Mouse (Mus musculus) embryonic facial prominence, embryonic 13.5 days (tissue): ENCODE measurements around the gene Krt13. TPM values are rescaled to one million over a fixed set of nuclear protein-coding genes. Genes with fewer than 3 reads are reported as not detected.

ENCODE experiments used
- ATAC-seq: fragments of 200-750 bp; cut with Nextera tagmentation; 2 replicates; pipeline ENCODE4 v1.8.0; 2017; ENCODE audit warnings: low read depth; ENCODE audit not compliant: insufficient number of reproducible peaks, insufficient read depth, low FRiP score, low TSS enrichment
- H3K27ac ChIP-seq: fragments of 300-500 bp; sonication (generic); 2 replicates; pipeline ENCODE4 v1.5.1; 2015; ENCODE audit warnings: moderate library complexity, mild to moderate bottlenecking, inconsistent platforms
- H3K27me3 ChIP-seq: fragments of 300-500 bp; sonication (generic); 2 replicates; pipeline ENCODE4 v1.6.1; 2015; ENCODE audit warnings: mild to moderate bottlenecking, inconsistent platforms
- H3K36me3 ChIP-seq: fragments of 300-500 bp; sonication (generic); 2 replicates; pipeline ENCODE4 v1.6.1; 2015; ENCODE audit warnings: mild to moderate bottlenecking, inconsistent platforms
- H3K4me1 ChIP-seq: fragments of 300-500 bp; sonication (generic); 2 replicates; pipeline ENCODE4 v1.6.1; 2015; ENCODE audit warnings: inconsistent platforms
- H3K4me2 ChIP-seq: fragments of 300-500 bp; sonication (generic); 2 replicates; pipeline ENCODE4 v1.6.1; 2015; ENCODE audit warnings: moderate library complexity, mild to moderate bottlenecking, inconsistent platforms
- H3K4me3 ChIP-seq: fragments of 300-500 bp; sonication (generic); 2 replicates; pipeline ENCODE4 v1.5.1; 2015; ENCODE audit warnings: mild to moderate bottlenecking, inconsistent platforms
- H3K9ac ChIP-seq: fragments of 300-500 bp; sonication (generic); 2 replicates; pipeline ENCODE4 v1.6.1; 2015; ENCODE audit warnings: mild to moderate bottlenecking, inconsistent platforms
- H3K9me3 ChIP-seq: fragments of 300-500 bp; sonication (generic); 2 replicates; pipeline ENCODE4 v1.6.1; 2016; ENCODE audit warnings: inconsistent platforms
- WGBS: fragments of 180-500 bp; shearing (Covaris S2); methylation state at CpG from one replicate; pipeline ENCODE4 v1.1.7; 2015; ENCODE audit warnings: mixed read lengths; 5-methylcytosine and 5-hydroxymethylcytosine counted together
- polyA plus RNA-seq: library from polyadenylated mRNA; unstranded; fragments of >200 nt; fragmentation: Nextera tagmentation; extraction: Ambion mirVana; gene quantifications from 2 replicates; pipeline ENCODE4 v1.2.1, GENCODE M21; 2015

Gene Krt13
- polyA plus RNA-seq, 1 experiment from 2014 or later: 2.2 TPM

GRCm38 (mm10) chr11:100102693-100103429 lies 18.5 kb downstream of the Krt13 start:
- Histone ChIP-seq H3K27ac (no peak overlapping the region), H3K9ac (no peak overlapping the region), H3K4me1 (no peaks in the 10 kb centered on the region), H3K9me3 (no peaks in the 10 kb centered on the region), H3K36me3 (no peaks in the 10 kb centered on the region), H3K4me2 (no peak overlapping the region), H3K4me3 (no peak overlapping the region), H3K27me3 (0 out of 2 replicates have a peak, but pooled peaks cover 3% of the 10 kb centered on the region)
- 68% methylated on average over 15 of the region's 15 CpGs for WGBS
- no peak for ATAC-seq

- Histone ChIP-seq H3K4me1 (no peaks in the 10 kb centered on the region), H3K4me3 (no peak overlapping the region), H3K9ac (no peak overlapping the region), H3K27me3 (0 out of 2 replicates have a peak, but pooled peaks cover 3% of the 10 kb centered on the region), H3K27ac (no peak overlapping the region), H3K36me3 (no peaks in the 10 kb centered on the region), H3K4me2 (no peak overlapping the region), H3K9me3 (no peaks in the 10 kb centered on the region)
- no peak for ATAC-seq
- WGBS: 79% methylated on average over 4 of the region's 4 CpGs
These were observed 21.0 kb downstream of the Krt13 start for GRCm38 (mm10) chr11:100100391-100100790.

GRCm38 (mm10) chr11:100097819-100098218 lies 23.5 kb downstream of the Krt13 start:
- no peak for ATAC-seq
- WGBS: 70% methylated on average over 9 of the region's 9 CpGs
- Histone ChIP-seq H3K9me3 (no peaks in the 10 kb centered on the region), H3K4me3 (no peak overlapping the region), H3K4me2 (no peak overlapping the region), H3K4me1 (no peaks in the 10 kb centered on the region), H3K9ac (no peak overlapping the region), H3K36me3 (no peaks in the 10 kb centered on the region), H3K27me3 (no peaks in the 10 kb centered on the region), H3K27ac (no peak overlapping the region)

- Histone ChIP-seq H3K4me3 (no peak within 1 kb of the TSS), H3K4me2 (no peak within 1 kb of the TSS), H3K27ac (no peak within 1 kb of the TSS), H3K27me3 (no peaks in the 10 kb centered on the region), H3K9ac (no peak within 1 kb of the TSS), H3K4me1 (no peaks in the 10 kb centered on the region), H3K9me3 (no peaks in the 10 kb centered on the region), H3K36me3 (no peaks in the 10 kb centered on the region)
- ATAC-seq: no peak
- 84% methylated on average over 9 of the region's 9 CpGs for WGBS
These were observed 25.2 kb downstream of the Krt13 start, which contains the start of gene Krt35 for GRCm38 (mm10) chr11:100096141-100096540. TSS of gene Krt35 (minus strand) at chr11:100096241.

- ATAC-seq: no peak
- Histone ChIP-seq H3K4me2 (no peak overlapping the region), H3K9me3 (0 out of 2 replicates have a peak, but pooled peaks cover 4% of the 10 kb centered on the region), H3K27me3 (no peaks in the 10 kb centered on the region), H3K36me3 (no peaks in the 10 kb centered on the region), H3K27ac (no peak overlapping the region), H3K4me1 (no peaks in the 10 kb centered on the region), H3K9ac (no peak overlapping the region), H3K4me3 (no peak overlapping the region)
- WGBS: 61% methylated on average over 7 of the region's 7 CpGs
These were observed 32.9 kb downstream of the Krt13 start for GRCm38 (mm10) chr11:100088378-100089025.

GRCm38 (mm10) chr11:100087861-100088260 lies 33.5 kb downstream of the Krt13 start, which contains the start of gene Krt32:
TSS of gene Krt32 (minus strand) at chr11:100088226.
- H3K36me3 ChIP-seq: no peaks in the 10 kb centered on the region
- no peak within 1 kb of the TSS for H3K4me3 ChIP-seq
- 0 out of 2 replicates have a peak, but pooled peaks cover 4% of the 10 kb centered on the region for H3K9me3 ChIP-seq
- no peak within 1 kb of the TSS for H3K27ac ChIP-seq
- no peak within 1 kb of the TSS for H3K4me2 ChIP-seq
- ATAC-seq: no peak
- H3K4me1 ChIP-seq: no peaks in the 10 kb centered on the region
- WGBS: 92% methylated on average over 10 of the region's 10 CpGs
- no peak within 1 kb of the TSS for H3K9ac ChIP-seq
- H3K27me3 ChIP-seq: no peaks in the 10 kb centered on the region

GRCm38 (mm10) chr11:100073873-100074272 lies 47.5 kb downstream of the Krt13 start:
- H3K9ac ChIP-seq: no peak overlapping the region
- H3K27me3 ChIP-seq: no peaks in the 10 kb centered on the region
- no peak overlapping the region for H3K4me2 ChIP-seq
- H3K4me1 ChIP-seq: no peaks in the 10 kb centered on the region
- 0 out of 2 replicates have a peak overlapping the region, but pooled peaks have one; percentile 40 for H3K27ac ChIP-seq
- 44% methylated on average over 1 of the region's 1 CpGs for WGBS
- H3K4me3 ChIP-seq: no peak overlapping the region
- H3K36me3 ChIP-seq: no peaks in the 10 kb centered on the region
- no peak for ATAC-seq
- no peaks in the 10 kb centered on the region for H3K9me3 ChIP-seq

Other genes with a start within 250 kb of the Krt13 start
- not detected in 2 replicates for gene Krtap9-1, start 248.2 kb downstream of the Krt13 start, polyA plus RNA-seq
- gene Gm11567, start 242.4 kb downstream of the Krt13 start, polyA plus RNA-seq: not detected in 2 replicates
- gene Krtap31-1, start 213.6 kb downstream of the Krt13 start, polyA plus RNA-seq: not detected in 2 replicates
- gene Gm11565, start 206.8 kb downstream of the Krt13 start, polyA plus RNA-seq: not detected in 2 replicates
- not detected in 2 replicates for gene Krtap31-2, start 185.3 kb downstream of the Krt13 start, polyA plus RNA-seq
- gene Krtap9-5, start 173.1 kb downstream of the Krt13 start, polyA plus RNA-seq: not detected in 2 replicates
- not detected in 2 replicates for gene Krtap29-1, start 142.5 kb downstream of the Krt13 start, polyA plus RNA-seq
- gene Krtap16-1, start 135.0 kb downstream of the Krt13 start, polyA plus RNA-seq: not detected in 2 replicates
- gene Krtap17-1, start 127.6 kb downstream of the Krt13 start, polyA plus RNA-seq: 0.48 TPM in 2 replicates
- not detected in 2 replicates for gene Krt33a, start 105.4 kb downstream of the Krt13 start, polyA plus RNA-seq
- gene Krt33b, start 91.7 kb downstream of the Krt13 start, polyA plus RNA-seq: not detected in 2 replicates
- gene Krt34, start 80.0 kb downstream of the Krt13 start, polyA plus RNA-seq: not detected in 2 replicates
- not detected in 2 replicates for gene Krt31, start 71.0 kb downstream of the Krt13 start, polyA plus RNA-seq
- 0.36 and 0.70 TPM in 2 replicates for gene Krt32, start 33.3 kb downstream of the Krt13 start, polyA plus RNA-seq
- 1.5 and 2.4 TPM in 2 replicates for gene Krt35, start 25.3 kb downstream of the Krt13 start, polyA plus RNA-seq
- 0.15 TPM in 1 of 2 replicates, not detected in the other for gene Krt36, start 15.9 kb downstream of the Krt13 start, polyA plus RNA-seq
- 314 and 354 TPM in 2 replicates for gene Krt15, start 14.4 kb upstream of the Krt13 start, polyA plus RNA-seq
- 44.6 and 57.3 TPM in 2 replicates for gene Krt19, start 27.1 kb upstream of the Krt13 start, polyA plus RNA-seq
- gene Krt9, start 71.7 kb upstream of the Krt13 start, polyA plus RNA-seq: not detected in 2 replicates
- gene Krt14, start 86.0 kb upstream of the Krt13 start, polyA plus RNA-seq: 574 and 670 TPM in 2 replicates
- 0.33 and 0.45 TPM in 2 replicates for gene Krt16, start 127.3 kb upstream of the Krt13 start, polyA plus RNA-seq
- 161 and 186 TPM in 2 replicates for gene Krt17, start 139.5 kb upstream of the Krt13 start, polyA plus RNA-seq
- gene Krt42, start 148.3 kb upstream of the Krt13 start, polyA plus RNA-seq: 0.20 and 0.25 TPM in 2 replicates
- 1,424 and 1,667 TPM in 2 replicates for gene Eif1, start 198.3 kb upstream of the Krt13 start, polyA plus RNA-seq
- 1.2 TPM in 1 of 2 replicates, not detected in the other for gene Gast, start 212.8 kb upstream of the Krt13 start, polyA plus RNA-seq
- 5.9 and 7.6 TPM in 2 replicates for gene Hap1, start 234.6 kb upstream of the Krt13 start, polyA plus RNA-seq